Comparison of ENCODE assay signal across 10 mouse cellular contexts in the genomic region with DNA sequence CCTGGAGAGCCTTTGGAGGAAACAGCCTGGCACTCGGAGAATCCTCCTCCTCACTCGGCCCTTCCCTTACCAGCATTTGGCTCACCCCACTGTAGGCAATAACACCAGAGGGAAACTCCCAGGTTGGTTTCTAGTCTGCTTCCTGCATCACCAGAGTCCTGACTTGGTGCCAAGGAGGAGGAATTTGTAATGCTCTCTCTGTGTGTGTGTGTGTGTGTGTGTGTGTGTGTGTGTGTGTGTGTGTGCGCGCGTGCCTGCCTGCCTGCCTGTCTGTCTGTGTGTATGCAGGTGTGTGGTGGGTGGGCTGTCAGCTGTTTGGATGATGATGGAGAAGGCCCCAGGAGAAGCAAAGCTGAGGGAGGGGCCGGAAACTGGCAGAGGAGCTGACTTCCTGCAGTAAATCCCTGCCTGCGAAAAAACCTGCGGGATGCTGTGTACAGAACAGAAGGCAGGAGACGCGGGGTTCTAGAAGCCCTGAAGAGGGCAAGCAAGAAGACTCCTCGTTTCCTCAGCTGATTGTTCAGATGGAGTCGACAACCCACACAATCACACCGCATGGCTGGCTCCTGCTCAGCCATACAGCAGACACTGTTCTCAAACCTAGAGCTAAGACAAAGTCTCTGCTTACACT.
DNase-seq lines count a peak whose midpoint lies in the region; ATAC-seq and TF ChIP-seq lines count a peak whose summit lies in the region.
"Had no signal": no experiment of that assay in that cellular context is flagged by ENCODE, and none has a peak within 500 bp of the region (broad histone marks: within the 10 kb centered on the region; RNA-seq: fewer than 3 reads in every experiment).

No protein-coding gene starts in this region.

- peak overlapping the region; percentile 59 for H3K27ac ChIP-seq in spleen, adult 2 months (ENCODE audit: insufficient read depth, low read length)
- no peak overlapping the region for H3K27ac ChIP-seq in heart, embryonic 12.5 days (ENCODE audit: poor library complexity, severe bottlenecking)
- H3K27ac ChIP-seq: liver, embryonic 13.5 days; stomach, embryonic 15.5 days had no signal

- ATAC-seq in heart, embryonic 12.5 days (ENCODE audit: insufficient number of reproducible peaks, low FRiP score): no peak

- peaks cover 30% of the 10 kb centered on the region for H3K4me1 ChIP-seq in spleen, adult 2 months (ENCODE audit: control insufficient read depth, insufficient read depth, insufficient read length)
- peaks cover 10% of the 10 kb centered on the region for H3K4me1 ChIP-seq in heart, embryonic 12.5 days (replicated peaks)
- H3K4me1 ChIP-seq: liver, embryonic 13.5 days; stomach, embryonic 15.5 days had no signal

- TF ChIP-seq CTCF in spleen, adult 2 months (IDR thresholded peaks at IDR 0.05; ENCODE audit: extremely low read depth, insufficient read depth, insufficient read length, insufficient replicate concordance): no peak

- H3K4me2 ChIP-seq in heart, embryonic 12.5 days: no peak overlapping the region
- H3K4me2 ChIP-seq: liver, embryonic 13.5 days; stomach, embryonic 15.5 days had no signal

- H3K36me3 ChIP-seq in spleen, adult 2 months (ENCODE audit: control insufficient read depth, insufficient read depth, low read length): no peaks in the 10 kb centered on the region
- H3K36me3 ChIP-seq in heart, embryonic 12.5 days: no peaks in the 10 kb centered on the region
- H3K36me3 ChIP-seq: liver, embryonic 13.5 days; stomach, embryonic 15.5 days had no signal

- DNase-seq in adrenal gland, postnatal 14 days: peak; percentile 19
- no peak for DNase-seq in adrenal gland, adult 8-10 months
- no peak for DNase-seq in spleen, adult 2 months (ENCODE audit: low read depth in 1 of 2, low spot score in 2 of 2)
- no peak for DNase-seq in spleen, adult 18-20 months
- DNase-seq in layer of hippocampus, adult 9-10 months (ENCODE audit: low spot score): peak; percentile 42
- DNase-seq in right cerebral cortex, postnatal 25 days: peak; percentile 65
- no peak for DNase-seq in adrenal gland, postnatal 36 days
- DNase-seq: liver, embryonic 13.5 days had no signal

- no peak overlapping the region for H3K4me3 ChIP-seq in spleen, adult 2 months (ENCODE audit: extremely low read depth, insufficient read depth, insufficient read length)
- no peak overlapping the region for H3K4me3 ChIP-seq in heart, embryonic 12.5 days
- H3K4me3 ChIP-seq: liver, embryonic 13.5 days; stomach, embryonic 15.5 days had no signal

- no peaks in the 10 kb centered on the region for H3K27me3 ChIP-seq in spleen, adult 2 months (ENCODE audit: control insufficient read depth, insufficient read depth, low read length)
- H3K27me3 ChIP-seq in heart, embryonic 12.5 days (replicated peaks): no peaks in the 10 kb centered on the region; the same call in 1 of the 2 replicates
- H3K27me3 ChIP-seq: liver, embryonic 13.5 days; stomach, embryonic 15.5 days had no signal

- 35% methylated on average over 13 of the region's 13 CpGs for WGBS in spleen, adult 2 months
- WGBS in heart, embryonic 12.5 days: 54% methylated on average over 13 of the region's 13 CpGs

- TF ChIP-seq POLR2A in spleen, adult 2 months (IDR thresholded peaks at IDR 0.05; ENCODE audit: low read depth, low read length): no peak

- no peak overlapping the region for H3K9ac ChIP-seq in heart, embryonic 12.5 days
- H3K9ac ChIP-seq: liver, embryonic 13.5 days; stomach, embryonic 15.5 days had no signal

- H3K9me3 ChIP-seq in heart, embryonic 12.5 days (replicated peaks): no peaks in the 10 kb centered on the region
- H3K9me3 ChIP-seq: liver, embryonic 13.5 days; stomach, embryonic 15.5 days had no signal

Comparison
In these comparisons a context has a peak if more than half of its experiments do, and no peak if none do; other contexts are left out.
1. DNase-seq: peak in adrenal gland, postnatal 14 days (single experiment), layer of hippocampus, adult 9-10 months (single experiment) and right cerebral cortex, postnatal 25 days (single experiment); none in adrenal gland, adult 8-10 months (single experiment), spleen, adult 2 months (0 of 2), spleen, adult 18-20 months (0 of 2) and adrenal gland, postnatal 36 days (0 of 2).